Mouse (Mus musculus): ENCODE results near the gene Cab39. TPM values are rescaled to one million over a fixed set of nuclear protein-coding genes. Genes with fewer than 3 reads are reported as not detected.

The Cab39 gene
- total RNA-seq, 2 experiments from 2014 or later, result 170 to 175 TPM

GRCm38 (mm10) chr1:85843291-85843863 lies 50.1 kb downstream of the Cab39 start:
- DNase-seq (ENCODE audit: low spot score in 2 of 2), result no peak

GRCm38 (mm10) chr1:85844981-85845380 lies 51.7 kb downstream of the Cab39 start:
- no peak for DNase-seq (ENCODE audit: low spot score in 2 of 2)

- no peak for DNase-seq (ENCODE audit: low spot score in 2 of 2)
Observed at GRCm38 (mm10) chr1:85845476-85845875, 52.2 kb downstream of the Cab39 start.

- DNase-seq (ENCODE audit: low spot score in 2 of 2), result no peak
Observed at GRCm38 (mm10) chr1:85849016-85849415, 55.8 kb downstream of the Cab39 start.

GRCm38 (mm10) chr1:85850851-85851250 lies 57.6 kb downstream of the Cab39 start:
- no peak for DNase-seq (ENCODE audit: low spot score in 2 of 2)

GRCm38 (mm10) chr1:85852996-85853689 lies 59.9 kb downstream of the Cab39 start:
- DNase-seq (ENCODE audit: low spot score in 2 of 2), result peak; percentile 75 to 79

- DNase-seq (ENCODE audit: low spot score in 2 of 2), result no peak
Observed at GRCm38 (mm10) chr1:85853865-85854264, 60.6 kb downstream of the Cab39 start.

- no peak for DNase-seq (ENCODE audit: low spot score in 2 of 2)
Observed at GRCm38 (mm10) chr1:85854475-85854874, 61.2 kb downstream of the Cab39 start.

GRCm38 (mm10) chr1:85856266-85856665 lies 63.0 kb downstream of the Cab39 start:
- DNase-seq (ENCODE audit: low spot score in 2 of 2), result no peak

GRCm38 (mm10) chr1:85857261-85857754 lies 64.1 kb downstream of the Cab39 start:
- DNase-seq (ENCODE audit: low spot score in 2 of 2), result peak in 1 of 2 experiments; percentile 22

- DNase-seq (ENCODE audit: low spot score in 2 of 2), result peak in 1 of 2 experiments; percentile 49
Observed at GRCm38 (mm10) chr1:85864383-85864782, 71.1 kb downstream of the Cab39 start.

GRCm38 (mm10) chr1:85870001-85870400 lies 76.8 kb downstream of the Cab39 start:
- DNase-seq (ENCODE audit: low spot score in 2 of 2), result peak; percentile 58 to 64

GRCm38 (mm10) chr1:85870546-85870945 lies 77.3 kb downstream of the Cab39 start:
- DNase-seq (ENCODE audit: low spot score in 2 of 2), result no peak

- DNase-seq (ENCODE audit: low spot score in 2 of 2), result no peak
Observed at GRCm38 (mm10) chr1:85882003-85882402, 88.8 kb downstream of the Cab39 start.

GRCm38 (mm10) chr1:85887221-85887620 lies 94.0 kb downstream of the Cab39 start:
- DNase-seq (ENCODE audit: low spot score in 2 of 2), result no peak

GRCm38 (mm10) chr1:85894231-85894747 lies 101.0 kb downstream of the Cab39 start, which contains the start of gene Itm2c:
Gene Itm2c, plus strand, starts transcription at chr1:85894281.
- DNase-seq (ENCODE audit: low spot score in 2 of 2), result peak; percentile 92 to 93

- DNase-seq (ENCODE audit: low spot score in 2 of 2), result no peak
Observed at GRCm38 (mm10) chr1:85894748-85895360, 101.6 kb downstream of the Cab39 start.

- DNase-seq (ENCODE audit: low spot score in 2 of 2), result peak; percentile 63 to 74
Observed at GRCm38 (mm10) chr1:85895391-85895837, 102.2 kb downstream of the Cab39 start.

- no peak for DNase-seq (ENCODE audit: low spot score in 2 of 2)
Observed at GRCm38 (mm10) chr1:85896110-85896509, 102.9 kb downstream of the Cab39 start.

- DNase-seq (ENCODE audit: low spot score in 2 of 2), result no peak
Observed at GRCm38 (mm10) chr1:85896781-85897700, 103.8 kb downstream of the Cab39 start.
